Mouse (Mus musculus) limb, embryonic 11.5 days (tissue): Measurements from ENCODE around the gene Olfr521. TPM values are rescaled to one million over a fixed set of nuclear protein-coding genes. Genes with fewer than 3 reads are reported as not detected.
"Not testable (repeated sequence)": the region's sequence is repeated elsewhere in the genome, so short reads cannot be mapped to it uniquely, and the experiment has no call there.

ENCODE experiments used
- ATAC-seq: fragments of 200-750 bp; cut with Nextera tagmentation; 2 replicates; pipeline ENCODE4 v1.8.0; 2017; ENCODE audit warnings: low read depth; ENCODE audit not compliant: insufficient number of reproducible peaks, low FRiP score, low TSS enrichment
- DNase-seq: peaks from one replicate; pipeline ENCODE4 v3.0.0-alpha.2; 2015; ENCODE audit warnings: low spot score
- H3K27ac ChIP-seq: fragments of 300-500 bp; sonication (generic); replicated peaks from 2 replicates; pipeline ENCODE4 v1.5.1; 2014; ENCODE audit warnings: low read depth, mild to moderate bottlenecking, low read length
- H3K27me3 ChIP-seq: fragments of 300-500 bp; sonication (generic); 2 replicates; pipeline ENCODE4 v1.6.1; 2014; ENCODE audit warnings: mild to moderate bottlenecking, low read length, mixed read lengths; ENCODE audit not compliant: control insufficient read depth, insufficient read depth
- H3K36me3 ChIP-seq: fragments of 300-500 bp; sonication (generic); 2 replicates; pipeline ENCODE4 v1.6.1; 2014; ENCODE audit warnings: mild to moderate bottlenecking, low read length, moderate library complexity, mixed read lengths; ENCODE audit not compliant: control insufficient read depth, insufficient read depth
- H3K4me1 ChIP-seq: fragments of 300-500 bp; sonication (generic); 2 replicates; pipeline ENCODE4 v1.6.1; 2014; ENCODE audit warnings: low read length, mixed read lengths; ENCODE audit not compliant: control insufficient read depth, insufficient read depth
- H3K4me2 ChIP-seq: fragments of 300-500 bp; sonication (generic); 2 replicates; pipeline ENCODE4 v1.6.1; 2014; ENCODE audit warnings: low read depth, mild to moderate bottlenecking, moderate library complexity; ENCODE audit not compliant: severe bottlenecking
- H3K4me3 ChIP-seq: fragments of 300-500 bp; sonication (generic); 2 replicates; pipeline ENCODE4 v1.5.1; 2014; ENCODE audit warnings: low read depth, low read length
- H3K9ac ChIP-seq: fragments of 300-500 bp; sonication (generic); 2 replicates; pipeline ENCODE4 v1.6.1; 2014; ENCODE audit warnings: mild to moderate bottlenecking, low read length
- H3K9me3 ChIP-seq: fragments of 300-500 bp; sonication (generic); 2 replicates; pipeline ENCODE4 v1.6.1; 2016; ENCODE audit warnings: low read length; ENCODE audit not compliant: control insufficient read depth
- whole genome bisulfite sequencing: fragments of 180-500 bp; shearing (Covaris S2); extraction: QIAGEN DNeasy Blood & Tissue Kit; methylation state at CpG from one replicate; pipeline ENCODE4 v1.1.7; 2014; 5-methylcytosine and 5-hydroxymethylcytosine counted together
- polyA plus RNA-seq: library from polyadenylated mRNA; unstranded; fragments of >200 nt; fragmentation: Nextera tagmentation; extraction: Ambion mirVana; gene quantifications from 2 replicates; pipeline ENCODE4 v1.2.1, GENCODE M21; 2014

The Olfr521 gene
- polyA plus RNA-seq: not detected in 2 replicates

GRCm38 (mm10) chr7:99763207-99763606 lies at the start of gene Olfr521:
Gene Olfr521, plus strand, starts transcription at chr7:99763507.
- Histone ChIP-seq H3K27me3 (no peaks in the 10 kb centered on the region), H3K9ac (no peak within 1 kb of the TSS), H3K4me3 (no peak within 1 kb of the TSS), H3K9me3 (peaks cover 8% of the 10 kb centered on the region; the same call in 1 of the 2 replicates), H3K4me1 (no peaks in the 10 kb centered on the region), H3K27ac (no peak within 1 kb of the TSS), H3K4me2 (no peak within 1 kb of the TSS), H3K36me3 (no peaks in the 10 kb centered on the region)
- ATAC-seq: no peak
- DNase-seq: no peak
- 95% methylated on average over 2 of the region's 2 CpGs for WGBS

- ATAC-seq (no peak), DNase-seq (no peak)
- H3K4me3 ChIP-seq: no peak overlapping the region
- H3K9ac ChIP-seq: no peak overlapping the region
- no peaks in the 10 kb centered on the region for H3K4me1 ChIP-seq
- H3K27ac ChIP-seq: no peak overlapping the region
- no peaks in the 10 kb centered on the region for H3K9me3 ChIP-seq
- no peaks in the 10 kb centered on the region for H3K36me3 ChIP-seq
- H3K4me2 ChIP-seq: no peak overlapping the region
- WGBS: 86% methylated on average over 2 of the region's 2 CpGs
- H3K27me3 ChIP-seq: no peaks in the 10 kb centered on the region
Observed at GRCm38 (mm10) chr7:99716536-99716935, 46.8 kb upstream of the Olfr521 start.

- Histone ChIP-seq H3K4me3 (no peak within 1 kb of the TSS), H3K4me1 (no peaks in the 10 kb centered on the region), H3K9me3 (no peaks in the 10 kb centered on the region), H3K9ac (no peak within 1 kb of the TSS), H3K36me3 (no peaks in the 10 kb centered on the region), H3K4me2 (no peak within 1 kb of the TSS), H3K27ac (no peak within 1 kb of the TSS), H3K27me3 (no peaks in the 10 kb centered on the region)
- WGBS: 95% methylated on average over 2 of the region's 2 CpGs
- ATAC-seq (no peak), DNase-seq (no peak)
Observed at GRCm38 (mm10) chr7:99729973-99730372, 33.3 kb upstream of the Olfr521 start, which contains the start of gene Olfr520. Gene Olfr520, plus strand, starts transcription at chr7:99730273.

- no peak for ATAC-seq
- Histone ChIP-seq H3K4me2 (no peak overlapping the region), H3K4me1 (no peaks in the 10 kb centered on the region), H3K9ac (no peak overlapping the region), H3K27ac (no peak overlapping the region), H3K9me3 (no peaks in the 10 kb centered on the region), H3K4me3 (no peak overlapping the region), H3K36me3 (no peaks in the 10 kb centered on the region), H3K27me3 (no peaks in the 10 kb centered on the region)
- WGBS: 83% methylated on average over 2 of the region's 2 CpGs
- no peak for DNase-seq
Observed at GRCm38 (mm10) chr7:99734612-99735011, 28.7 kb upstream of the Olfr521 start.

- not testable (repeated sequence) for H3K4me2 ChIP-seq, H3K36me3 ChIP-seq, H3K4me1 ChIP-seq, H3K9me3 ChIP-seq, DNase-seq, ATAC-seq, H3K4me3 ChIP-seq, H3K27ac ChIP-seq, H3K27me3 ChIP-seq, H3K9ac ChIP-seq
- WGBS: 87% methylated on average over 9 of the region's 9 CpGs
Observed at GRCm38 (mm10) chr7:99735491-99735890, 27.8 kb upstream of the Olfr521 start.

DNA sequence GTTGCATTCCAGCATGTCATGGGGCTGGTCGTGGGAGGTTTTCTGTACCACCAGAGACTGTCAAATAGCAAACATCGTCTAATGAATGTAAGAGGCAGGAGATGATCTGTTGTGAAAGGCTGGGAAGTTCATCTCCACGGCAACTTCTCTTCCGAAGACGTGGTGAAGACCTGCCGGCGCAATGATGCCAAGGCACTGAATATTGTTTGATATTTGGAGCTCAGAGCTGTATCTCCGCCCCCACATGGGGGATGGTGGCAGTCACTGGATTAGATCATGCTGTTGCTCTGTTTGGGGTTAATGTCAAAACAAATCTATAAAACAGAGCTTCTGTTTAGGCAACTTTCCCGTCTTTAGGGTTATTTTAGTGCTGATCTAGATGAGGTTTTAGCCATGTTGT lies 24.0 kb upstream of the Olfr521 start:
- Histone ChIP-seq H3K9me3 (no peaks in the 10 kb centered on the region), H3K27me3 (no peaks in the 10 kb centered on the region), H3K4me3 (no peak overlapping the region), H3K9ac (no peak overlapping the region), H3K27ac (no peak overlapping the region), H3K36me3 (no peaks in the 10 kb centered on the region), H3K4me2 (no peak overlapping the region), H3K4me1 (no peaks in the 10 kb centered on the region)
- no peak for DNase-seq
- no peak for ATAC-seq
- WGBS: 80% methylated on average over 9 of the region's 9 CpGs

- Histone ChIP-seq H3K9me3 (no peaks in the 10 kb centered on the region), H3K4me3 (no peak overlapping the region), H3K36me3 (no peaks in the 10 kb centered on the region), H3K27me3 (no peaks in the 10 kb centered on the region), H3K4me2 (no peak overlapping the region), H3K9ac (no peak overlapping the region), H3K4me1 (no peaks in the 10 kb centered on the region), H3K27ac (no peak overlapping the region)
- 84% methylated on average over 5 of the region's 5 CpGs for WGBS
- no peak for DNase-seq
- no peak for ATAC-seq
Observed at GRCm38 (mm10) chr7:99781385-99781784, 18.1 kb downstream of the Olfr521 start.

GRCm38 (mm10) chr7:99781916-99782315 lies 18.6 kb downstream of the Olfr521 start:
- no peak overlapping the region for H3K27ac ChIP-seq
- H3K4me1 ChIP-seq: no peaks in the 10 kb centered on the region
- no peaks in the 10 kb centered on the region for H3K36me3 ChIP-seq
- no peak overlapping the region for H3K4me2 ChIP-seq
- WGBS: 72% methylated on average over 2 of the region's 2 CpGs
- H3K9me3 ChIP-seq: no peaks in the 10 kb centered on the region
- H3K27me3 ChIP-seq: no peaks in the 10 kb centered on the region
- ATAC-seq: no peak
- no peak overlapping the region for H3K4me3 ChIP-seq
- no peak for DNase-seq
- H3K9ac ChIP-seq: no peak overlapping the region

GRCm38 (mm10) chr7:99783421-99783820 lies 20.1 kb downstream of the Olfr521 start:
- no peak overlapping the region for H3K9ac ChIP-seq
- H3K36me3 ChIP-seq: no peaks in the 10 kb centered on the region
- H3K27me3 ChIP-seq: no peaks in the 10 kb centered on the region
- 0 out of 2 replicates have a peak, but pooled peaks cover 3% of the 10 kb centered on the region for H3K4me1 ChIP-seq
- no peaks in the 10 kb centered on the region for H3K9me3 ChIP-seq
- H3K4me2 ChIP-seq: no peak overlapping the region
- ATAC-seq (no peak), DNase-seq (no peak)
- WGBS: 93% methylated on average over 7 of the region's 7 CpGs
- no peak overlapping the region for H3K27ac ChIP-seq
- no peak overlapping the region for H3K4me3 ChIP-seq
